Mouse (Mus musculus) macrophage (primary cell): ENCODE measurements around the gene Bmp2k. TPM values are rescaled to one million over a fixed set of nuclear protein-coding genes. Genes with fewer than 3 reads are reported as not detected.
"Not testable (repeated sequence)": the region's sequence is repeated elsewhere in the genome, so short reads cannot be mapped to it uniquely, and the experiment has no call there.

Experiments used
- H3K27ac ChIP-seq: fragments of 350-480 bp; formaldehyde crosslinking; 2 replicates; pipeline ENCODE4 v1.9.0; 2021
- H3K36me3 ChIP-seq: fragments of 350-480 bp; formaldehyde crosslinking; 2 replicates; pipeline ENCODE4 v1.9.0; 2021; ENCODE audit errors: inconsistent target
- H3K4me3 ChIP-seq: fragments of 350-480 bp; formaldehyde crosslinking; 2 replicates; pipeline ENCODE4 v1.9.0; 2021; ENCODE audit errors: inconsistent target
- H3K79me2 ChIP-seq: fragments of 350-480 bp; formaldehyde crosslinking; 2 replicates; pipeline ENCODE4 v1.9.0; 2021; ENCODE audit errors: inconsistent target
- WGBS: methylation state at CpG from one replicate; pipeline ENCODE4 v1.1.7; 2026; ENCODE audit warnings: inconsistent platforms; ENCODE audit not compliant: missing documents; 5-methylcytosine and 5-hydroxymethylcytosine counted together
- polyA plus RNA-seq: library from polyadenylated mRNA; stranded (reverse); fragments of 250-400 nt; gene quantifications from 3 replicates; pipeline ENCODE4 v1.2.4, GENCODE M21; 2018; ENCODE audit warnings: inconsistent platforms

Gene Bmp2k
- polyA plus RNA-seq, 1 experiment from 2014 or later: 22.1 TPM

- 37% methylated on average over 5 of the region's 5 CpGs for WGBS
- H3K36me3 ChIP-seq: no peaks in the 10 kb centered on the region
These were observed 4.8 kb downstream of the Bmp2k start for GRCm38 (mm10) chr5:97002336-97002735.

DNA sequence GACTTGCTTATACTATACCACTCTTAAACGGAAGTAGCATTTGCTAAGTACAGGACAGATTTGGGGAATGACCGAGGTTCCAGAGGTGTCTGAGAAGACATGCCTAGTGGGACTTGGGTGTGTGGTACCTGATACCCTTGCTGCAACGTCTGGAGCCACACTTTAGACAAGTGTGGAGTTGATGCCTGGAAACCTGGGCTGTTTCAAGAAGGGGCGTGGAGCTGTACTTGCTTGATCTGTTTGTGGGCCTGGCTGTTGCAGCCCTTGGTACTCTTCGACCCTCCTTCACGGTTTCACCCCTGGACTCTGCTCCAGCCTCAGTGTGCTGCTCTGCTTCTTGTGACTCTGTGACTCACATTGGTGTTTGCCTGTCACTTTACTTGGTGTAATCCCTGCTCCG, 5.4 kb downstream of the Bmp2k start:
- Histone ChIP-seq H3K36me3 (no peaks in the 10 kb centered on the region), H3K27ac (no peak overlapping the region), H3K4me3 (no peak overlapping the region), H3K79me2 (peaks cover 99% of the 10 kb centered on the region)
- over 99% methylated on average over 7 of the region's 7 CpGs for WGBS

More at GRCm38 (mm10) chr5:97002336-97002735, 4.8 kb downstream of the Bmp2k start:
- Histone ChIP-seq H3K79me2 (peaks cover 93% of the 10 kb centered on the region), H3K4me3 (no peak overlapping the region), H3K27ac (0 out of 2 replicates have a peak overlapping the region, but pooled peaks have one; percentile 8)

DNA sequence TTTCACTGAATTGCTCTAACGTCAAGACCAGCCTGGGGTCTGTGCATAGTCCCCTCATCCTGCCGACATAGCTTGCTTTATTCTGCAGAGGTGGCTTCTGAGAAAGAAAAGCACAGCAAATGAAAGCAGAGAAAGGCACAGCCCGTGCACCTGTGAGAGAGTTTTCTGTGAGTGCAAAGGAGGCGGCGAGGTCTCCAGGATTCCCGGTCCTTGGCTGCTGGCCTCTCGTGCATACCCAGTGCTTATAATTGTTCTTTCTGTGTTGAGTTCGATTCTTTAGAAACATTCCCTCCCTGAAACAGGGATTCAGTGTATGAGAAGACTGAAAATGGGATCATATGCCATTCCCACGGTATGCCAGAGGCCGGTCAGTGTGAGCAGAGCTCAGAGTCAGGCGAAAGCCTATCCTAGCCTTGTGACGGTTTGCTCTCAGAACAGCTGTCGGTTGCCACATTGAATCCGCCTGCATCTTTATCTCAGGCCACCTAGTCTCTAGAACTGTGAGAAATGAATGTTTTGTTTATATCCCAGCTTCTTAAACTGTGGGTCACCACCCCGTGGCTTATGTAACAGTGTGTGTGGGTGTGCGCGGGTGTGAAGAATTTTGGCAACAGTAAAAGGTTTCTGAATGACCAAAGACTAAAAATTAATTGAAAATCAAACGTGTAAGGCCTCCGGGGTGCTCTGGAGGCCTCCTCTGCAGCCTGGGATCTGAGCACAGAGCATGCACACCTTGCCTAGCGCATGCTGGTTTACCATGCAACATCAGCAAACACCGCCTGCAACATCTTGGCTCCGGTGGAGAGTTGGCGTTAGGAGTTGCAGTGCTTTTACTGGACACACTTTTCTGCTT, 6.9 kb downstream of the Bmp2k start:
- WGBS: 90% methylated on average over 23 of the region's 23 CpGs
- peaks cover 100% of the 10 kb centered on the region for H3K79me2 ChIP-seq
- H3K36me3 ChIP-seq: no peaks in the 10 kb centered on the region
- H3K4me3 ChIP-seq: no peak overlapping the region
- no peak overlapping the region for H3K27ac ChIP-seq

- Histone ChIP-seq H3K4me3 (no peak overlapping the region), H3K36me3 (no peaks in the 10 kb centered on the region), H3K79me2 (peaks cover 100% of the 10 kb centered on the region), H3K27ac (no peak overlapping the region)
- 91% methylated on average over 1 of the region's 2 CpGs for WGBS
These were observed 8.4 kb downstream of the Bmp2k start for GRCm38 (mm10) chr5:97005891-97006290.

DNA sequence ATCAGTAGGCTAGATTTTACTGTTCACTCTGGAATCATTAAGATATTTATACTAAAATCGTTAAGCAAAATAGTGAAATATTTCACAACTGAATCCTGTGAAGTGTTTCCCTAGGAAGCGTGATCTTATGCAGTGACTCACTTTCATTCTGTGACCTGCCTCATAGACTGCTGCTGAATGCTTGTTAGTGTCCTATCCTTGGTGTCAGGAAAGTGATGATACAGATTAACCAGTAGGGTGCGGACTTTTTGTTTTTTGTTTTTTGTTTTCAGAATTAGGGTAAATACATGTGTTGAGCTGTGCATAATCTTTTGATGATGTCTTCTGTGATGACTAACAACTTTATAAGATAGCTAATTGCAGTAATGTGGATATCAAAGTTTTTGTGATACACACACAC, 9.4 kb downstream of the Bmp2k start:
- Histone ChIP-seq H3K79me2 (peaks cover 100% of the 10 kb centered on the region), H3K36me3 (no peaks in the 10 kb centered on the region), H3K4me3 (no peak overlapping the region), H3K27ac (no peak overlapping the region)
- WGBS: 62% methylated on average over 3 of the region's 3 CpGs

- Histone ChIP-seq H3K27ac (no peak overlapping the region), H3K36me3 (no peaks in the 10 kb centered on the region), H3K4me3 (no peak overlapping the region), H3K79me2 (peaks cover 100% of the 10 kb centered on the region)
- 78% methylated on average over 3 of the region's 3 CpGs for WGBS
These were observed 10.0 kb downstream of the Bmp2k start for GRCm38 (mm10) chr5:97007496-97007895.

- not testable (repeated sequence) for H3K27ac ChIP-seq, H3K36me3 ChIP-seq, H3K4me3 ChIP-seq
- peaks cover 100% of the 10 kb centered on the region for H3K79me2 ChIP-seq
- 61% methylated on average over 7 of the region's 10 CpGs for WGBS
These were observed 11.7 kb downstream of the Bmp2k start for GRCm38 (mm10) chr5:97009140-97009539.

DNA sequence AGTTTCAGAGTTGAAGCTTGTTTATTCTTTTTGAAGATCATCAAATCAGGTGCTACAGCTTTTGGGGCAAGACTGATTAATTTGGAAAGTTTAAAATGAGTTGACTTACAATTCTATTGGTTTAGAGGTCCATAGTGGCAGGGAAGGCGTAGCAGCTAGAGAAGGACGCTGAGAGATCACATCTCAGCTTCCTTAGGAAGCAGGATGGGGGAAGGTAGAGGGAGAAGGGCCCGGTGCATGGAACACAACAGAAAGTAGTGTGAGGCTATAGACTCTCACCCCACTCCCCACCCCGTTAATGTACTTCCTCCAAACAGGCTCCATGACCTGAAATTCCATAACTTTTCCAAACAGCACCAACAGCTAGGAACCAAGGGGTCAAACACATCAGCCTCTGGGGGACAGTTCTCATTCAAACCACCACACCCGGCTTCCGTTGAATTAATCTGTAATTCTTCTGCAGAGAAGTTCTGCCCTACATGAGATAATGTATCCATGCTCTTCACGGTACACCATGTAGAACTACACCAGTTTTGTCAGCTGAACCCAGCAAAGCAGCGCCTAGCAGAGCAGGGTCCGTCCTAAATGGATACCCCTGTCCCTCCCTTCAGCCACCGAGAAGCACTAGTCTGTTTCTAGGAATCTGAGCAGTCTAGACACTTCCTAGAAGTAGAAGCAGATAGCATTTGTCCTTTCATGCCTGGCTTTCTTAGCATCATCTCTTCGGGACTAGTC, 12.3 kb downstream of the Bmp2k start:
- Histone ChIP-seq H3K79me2 (peaks cover 100% of the 10 kb centered on the region), H3K27ac (no peak overlapping the region), H3K36me3 (no peaks in the 10 kb centered on the region), H3K4me3 (no peak overlapping the region)
- WGBS: 91% methylated on average over 11 of the region's 11 CpGs

- no peak overlapping the region for H3K4me3 ChIP-seq
- no peak overlapping the region for H3K27ac ChIP-seq
- 83% methylated on average over 11 of the region's 11 CpGs for WGBS
- no peaks in the 10 kb centered on the region for H3K36me3 ChIP-seq
- H3K79me2 ChIP-seq: peaks cover 100% of the 10 kb centered on the region
These were observed 18.5 kb downstream of the Bmp2k start for GRCm38 (mm10) chr5:97015781-97016508.

DNA sequence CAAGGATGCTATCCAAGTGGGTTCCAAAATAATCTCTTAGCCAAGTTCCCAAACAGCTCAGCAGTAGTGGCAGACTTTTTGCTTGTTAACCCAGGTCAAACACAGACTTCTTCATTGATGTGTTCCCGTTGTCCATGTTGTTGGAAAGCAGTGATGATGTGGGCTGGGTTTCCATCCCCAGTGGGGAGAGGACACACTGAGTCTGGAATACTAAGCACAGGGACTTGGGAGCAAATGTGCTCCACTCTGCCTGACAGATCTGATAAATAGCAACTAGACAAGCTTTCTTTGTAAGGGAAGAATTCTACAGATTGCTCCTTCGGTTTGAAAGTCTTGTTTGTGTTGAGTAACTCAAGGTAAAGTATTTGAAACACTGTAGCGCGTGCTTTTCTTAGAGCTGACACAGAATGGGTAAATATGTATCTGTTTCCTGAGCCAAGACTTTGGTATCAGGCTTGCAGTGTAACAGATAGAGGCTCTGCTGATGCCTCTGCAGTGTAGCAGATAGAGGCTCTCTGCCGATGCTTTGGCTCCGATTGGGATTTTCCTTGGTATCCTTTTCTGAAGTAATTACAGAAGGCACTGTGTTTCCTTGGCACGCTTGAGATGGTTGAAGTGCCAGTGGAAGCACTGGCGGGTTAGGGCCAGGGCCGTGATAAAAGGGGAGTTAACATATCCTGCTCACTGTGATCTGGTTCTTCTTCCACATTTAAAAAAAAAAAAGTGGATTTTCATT, 19.5 kb downstream of the Bmp2k start:
- Histone ChIP-seq H3K79me2 (peaks cover 100% of the 10 kb centered on the region), H3K4me3 (no peak overlapping the region), H3K27ac (no peak overlapping the region), H3K36me3 (no peaks in the 10 kb centered on the region)
- WGBS: 98% methylated on average over 8 of the region's 9 CpGs

DNA sequence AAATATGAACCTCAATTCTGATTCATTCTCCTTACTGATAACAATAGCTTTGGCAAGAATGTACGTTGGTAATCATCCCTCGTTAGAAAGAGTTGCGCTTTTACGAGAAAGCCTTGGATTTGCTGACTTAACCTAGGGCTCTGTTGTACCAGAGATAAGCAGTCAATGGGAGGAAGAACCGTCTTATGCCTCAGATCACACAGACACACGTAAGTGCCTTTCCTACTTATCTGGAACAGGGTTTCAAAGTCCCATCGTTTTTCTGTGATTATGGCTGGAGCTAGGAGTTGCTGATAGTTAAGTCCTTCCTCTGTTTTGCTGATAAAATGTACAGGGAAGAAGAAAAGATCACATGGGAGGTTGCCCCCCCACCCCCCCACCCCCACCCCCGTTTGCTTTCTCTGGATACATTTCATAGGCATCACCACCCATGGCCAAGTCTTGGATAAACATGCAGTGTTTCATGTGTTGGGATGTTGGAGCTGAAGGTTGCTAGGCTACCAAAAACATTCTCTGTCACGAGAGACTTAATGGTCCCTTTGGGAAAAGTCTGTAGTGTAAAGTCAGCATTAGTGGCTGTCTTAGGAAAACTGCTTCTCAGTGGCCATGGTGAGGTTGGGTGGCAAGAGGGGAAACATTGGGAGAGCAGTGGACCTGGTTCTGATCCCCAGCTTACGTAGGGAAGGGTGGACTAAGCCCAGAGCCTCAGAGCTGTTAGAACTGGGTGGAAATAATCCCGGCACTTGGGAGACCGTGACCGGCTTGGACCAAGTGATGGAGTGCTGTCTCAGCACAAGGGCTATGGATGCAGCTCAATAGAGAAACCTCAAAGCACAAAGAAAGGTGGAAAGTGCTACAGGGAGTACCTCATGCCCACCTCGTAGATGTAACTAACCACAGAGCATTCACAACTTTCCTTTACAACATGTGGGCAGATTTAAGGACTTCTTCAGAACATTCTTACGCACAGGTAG, 25.1 kb downstream of the Bmp2k start:
- no peak overlapping the region for H3K4me3 ChIP-seq
- 93% methylated on average over 14 of the region's 15 CpGs for WGBS
- H3K36me3 ChIP-seq: no peaks in the 10 kb centered on the region
- H3K27ac ChIP-seq: no peak overlapping the region
- H3K79me2 ChIP-seq: peaks cover 100% of the 10 kb centered on the region

DNA sequence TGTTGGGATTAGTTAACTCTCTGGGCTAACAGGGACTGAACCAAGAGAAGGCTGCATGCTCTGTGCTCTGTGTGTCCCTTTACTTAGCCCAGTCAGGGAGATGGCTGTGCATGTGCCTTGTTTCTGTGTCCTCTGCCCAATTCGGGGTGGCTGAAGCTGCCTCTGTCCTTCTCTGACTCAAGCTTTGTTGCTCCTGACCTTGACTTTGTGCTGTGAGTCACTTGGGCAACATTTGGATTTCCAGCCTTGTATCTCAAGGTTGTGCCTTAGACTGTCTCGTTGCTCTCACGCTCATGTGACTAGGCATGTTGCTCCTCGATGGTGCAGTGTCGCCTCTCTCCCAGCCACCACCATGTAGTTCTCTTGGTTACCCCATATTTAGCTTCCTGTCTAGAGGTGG, 27.3 kb downstream of the Bmp2k start:
- H3K36me3 ChIP-seq: peaks cover 15% of the 10 kb centered on the region
- H3K79me2 ChIP-seq: peaks cover 100% of the 10 kb centered on the region
- no peak overlapping the region for H3K4me3 ChIP-seq
- 87% methylated on average over 4 of the region's 5 CpGs for WGBS
- no peak overlapping the region for H3K27ac ChIP-seq

DNA sequence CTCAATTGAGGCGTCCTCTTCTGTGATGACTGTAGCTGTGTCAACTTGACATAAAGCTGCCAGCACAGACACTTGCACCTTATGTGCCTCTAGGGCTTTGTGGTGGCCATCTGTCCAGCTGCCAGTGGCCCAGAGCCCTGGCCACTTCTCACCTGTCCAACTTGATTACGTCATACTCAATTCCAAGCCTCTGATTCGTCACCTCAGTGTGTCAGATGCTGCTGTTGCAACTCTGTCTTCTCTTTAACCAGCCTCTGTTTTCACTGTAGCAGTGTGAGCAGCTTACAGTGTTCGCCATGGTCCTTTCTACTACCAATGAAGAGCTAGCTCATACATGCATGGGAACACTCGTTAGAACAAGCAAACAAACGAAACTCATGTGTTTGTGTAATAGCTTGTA, 28.2 kb downstream of the Bmp2k start:
- 93% methylated on average over 6 of the region's 6 CpGs for WGBS
- Histone ChIP-seq H3K27ac (no peak overlapping the region), H3K36me3 (peaks cover 23% of the 10 kb centered on the region), H3K79me2 (peaks cover 100% of the 10 kb centered on the region), H3K4me3 (no peak overlapping the region)
